Mouse (Mus musculus): Measurements from ENCODE around the gene Naa25. TPM values are rescaled to one million over a fixed set of nuclear protein-coding genes. Genes with fewer than 3 reads are reported as not detected.
"Not testable (repeated sequence)": the region's sequence is repeated elsewhere in the genome, so short reads cannot be mapped to it uniquely, and the experiment has no call there.

The Naa25 gene
- total RNA-seq (2022), result 10 to 100 TPM; 34.7 to 41.3 (median 36.6) TPM

DNA sequence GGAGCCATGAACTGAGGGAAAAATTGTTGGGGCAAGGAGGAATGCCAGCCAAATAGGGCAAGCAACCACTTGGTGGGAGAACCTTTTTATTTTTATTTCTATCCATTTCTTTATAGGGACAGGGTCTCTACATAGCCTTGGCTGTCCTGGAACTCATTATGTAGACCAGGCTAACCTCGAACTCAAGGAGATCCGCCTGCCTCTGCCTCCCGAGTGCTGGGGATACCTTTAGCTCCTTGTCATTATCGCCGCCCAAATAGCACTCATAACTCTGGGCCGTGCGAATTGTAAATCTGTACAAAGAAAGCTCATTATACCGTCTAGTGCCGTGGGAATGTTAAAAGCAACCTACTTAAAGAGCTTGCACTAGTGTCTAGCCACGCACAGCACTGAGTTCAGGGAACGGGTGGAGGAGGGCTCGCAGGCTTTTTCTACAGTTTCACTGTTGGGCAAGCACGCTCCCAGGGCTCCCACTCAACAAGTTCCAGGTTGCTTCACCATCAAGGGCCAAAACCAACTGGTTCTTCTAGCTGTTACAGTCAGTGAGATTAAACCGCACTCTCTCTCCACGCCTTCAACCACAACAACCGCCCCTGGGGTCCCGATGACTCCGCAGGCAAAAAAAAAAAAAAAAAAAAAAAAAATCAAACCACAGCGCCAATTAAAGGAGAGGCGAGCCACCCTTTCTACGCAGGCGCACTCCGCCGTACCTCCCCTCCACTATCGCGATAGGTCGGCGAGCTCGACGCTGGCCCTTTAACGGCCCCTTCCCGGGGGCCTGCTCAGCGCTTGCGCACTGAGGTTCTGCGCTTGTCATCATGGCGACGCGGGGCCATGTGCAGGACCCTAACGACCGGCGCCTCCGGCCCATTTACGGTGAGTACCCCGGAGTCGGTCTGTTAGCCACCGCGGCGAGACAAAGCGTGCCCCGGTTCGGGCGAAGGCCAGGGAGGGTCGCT, at the start of gene Naa25:
Gene Naa25, plus strand, starts transcription at position 750 of the 959 bp plus-strand sequence.
- DNase-seq (ENCODE audit: low spot score in 2 of 2), result peak; percentile 75 to 91

DNA sequence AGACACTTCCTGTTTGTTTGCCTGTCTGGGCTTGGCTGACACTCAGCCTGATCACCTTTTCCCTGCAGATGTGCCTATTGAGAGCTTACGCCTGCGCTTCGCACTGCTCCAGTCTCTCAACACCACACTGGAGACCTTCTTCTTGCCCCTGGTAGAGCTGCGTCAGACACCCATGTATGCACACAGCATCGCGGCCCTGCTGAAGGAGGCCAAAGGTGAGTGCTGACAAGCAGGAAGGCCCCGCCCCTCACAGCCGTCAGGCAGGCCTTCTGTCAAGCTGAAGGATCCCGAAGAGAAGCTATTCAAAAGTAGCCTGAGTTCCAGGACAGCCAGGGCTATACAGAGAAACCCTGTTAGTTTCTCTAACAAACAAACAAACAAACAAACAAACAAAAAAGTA, 38.5 kb upstream of the Naa25 start:
- DNase-seq (ENCODE audit: low spot score in 2 of 2), result no peak

DNA sequence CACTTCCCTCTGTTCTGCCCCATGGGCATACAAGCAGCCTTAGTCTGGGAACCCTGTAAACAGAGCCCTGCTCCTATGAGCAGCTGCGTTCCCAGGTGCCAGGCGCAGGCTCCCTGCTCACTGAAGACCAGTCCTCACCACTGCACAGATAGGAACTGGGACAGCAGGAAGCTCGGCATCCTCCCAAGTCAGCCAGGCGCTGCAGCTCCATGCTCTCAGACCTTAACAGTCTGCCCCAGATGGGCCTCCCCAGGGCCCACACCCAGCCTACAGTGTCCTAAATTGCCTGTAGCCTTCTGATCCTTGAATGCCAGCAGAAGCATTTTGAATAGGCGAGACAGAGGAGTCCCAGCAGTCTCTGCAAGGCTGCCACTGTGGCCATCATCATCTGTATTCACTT, 36.0 kb upstream of the Naa25 start:
- DNase-seq (ENCODE audit: low spot score in 2 of 2), result no peak

DNA sequence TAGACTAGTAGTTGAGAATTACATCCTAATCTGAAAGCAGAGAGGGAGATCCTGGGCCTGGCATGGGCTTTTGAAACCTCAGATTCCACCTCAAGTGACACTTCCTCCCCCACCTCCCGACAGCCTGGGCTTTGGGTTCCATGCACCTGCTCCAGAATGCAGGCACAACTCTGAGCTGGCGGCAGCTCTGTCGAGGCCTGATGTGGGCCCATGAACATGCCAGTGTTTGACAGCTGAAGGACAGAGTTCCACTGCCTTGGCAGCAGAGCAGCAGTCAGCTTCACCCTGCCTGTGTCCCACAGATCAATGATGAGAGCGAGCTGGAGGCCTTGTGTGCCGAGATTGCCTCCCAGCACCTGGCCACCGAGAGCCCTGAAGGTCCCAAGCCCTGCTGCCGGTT, 34.3 kb upstream of the Naa25 start:
- DNase-seq (ENCODE audit: low spot score in 2 of 2), result no peak

DNA sequence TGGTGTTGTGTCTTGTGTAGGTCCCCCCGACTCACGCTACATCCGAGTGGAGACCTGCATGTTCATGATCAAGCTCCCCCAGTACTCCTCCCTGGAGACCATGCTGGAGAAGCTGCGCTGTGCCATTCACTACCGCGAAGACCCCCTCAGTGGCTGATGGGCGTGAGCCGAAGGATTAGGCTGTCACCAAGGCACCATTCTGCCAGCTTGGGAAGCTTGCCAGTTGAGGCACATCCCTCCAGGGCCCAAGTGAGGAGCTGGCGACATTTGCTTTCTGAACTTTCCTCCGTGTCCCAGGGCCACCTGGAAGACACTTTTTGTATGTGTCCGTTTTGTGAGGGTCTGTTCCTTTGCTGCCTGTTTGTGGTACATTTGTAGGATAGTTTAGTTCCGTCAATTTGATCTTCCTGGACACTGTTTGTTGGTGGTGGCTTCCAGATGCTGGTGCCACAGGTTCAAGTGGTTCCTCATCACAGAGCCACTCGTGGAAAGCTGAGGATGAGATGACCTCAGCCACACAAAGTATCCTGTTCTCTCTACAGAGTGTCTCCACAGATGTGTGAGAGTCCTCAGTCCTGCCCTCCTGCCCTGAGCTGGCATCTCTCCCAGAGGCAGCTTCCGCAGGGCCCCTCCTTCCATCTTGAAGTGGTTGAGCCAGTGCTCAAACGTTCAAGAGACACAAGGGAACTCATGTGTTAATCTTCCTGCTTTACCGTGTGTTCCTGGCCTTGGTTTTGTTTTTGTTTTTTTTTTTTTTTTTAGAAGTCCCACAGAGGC, 31.1 kb upstream of the Naa25 start:
- no peak for DNase-seq (ENCODE audit: low spot score in 2 of 2)

DNA sequence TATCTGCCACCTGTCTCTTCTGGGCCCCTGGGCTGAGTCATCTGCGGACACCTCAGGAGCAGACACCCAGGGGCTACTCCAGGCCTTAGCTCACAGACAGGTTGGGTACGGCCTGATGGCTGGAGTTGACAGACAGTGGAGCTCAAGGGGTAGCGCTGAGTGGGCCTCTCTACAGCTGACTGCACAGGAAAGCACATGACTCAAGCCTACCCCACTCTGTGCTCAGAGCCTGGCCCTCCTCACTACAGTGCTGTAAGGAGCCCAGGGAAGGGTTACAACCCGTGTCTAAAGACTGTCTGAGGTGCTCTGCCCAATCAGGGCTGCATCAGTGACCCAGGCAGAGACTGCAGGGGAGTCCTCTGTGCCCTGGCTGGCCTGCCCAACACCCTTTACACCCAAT, 30.5 kb upstream of the Naa25 start:
- no peak for DNase-seq (ENCODE audit: low spot score in 2 of 2)

DNA sequence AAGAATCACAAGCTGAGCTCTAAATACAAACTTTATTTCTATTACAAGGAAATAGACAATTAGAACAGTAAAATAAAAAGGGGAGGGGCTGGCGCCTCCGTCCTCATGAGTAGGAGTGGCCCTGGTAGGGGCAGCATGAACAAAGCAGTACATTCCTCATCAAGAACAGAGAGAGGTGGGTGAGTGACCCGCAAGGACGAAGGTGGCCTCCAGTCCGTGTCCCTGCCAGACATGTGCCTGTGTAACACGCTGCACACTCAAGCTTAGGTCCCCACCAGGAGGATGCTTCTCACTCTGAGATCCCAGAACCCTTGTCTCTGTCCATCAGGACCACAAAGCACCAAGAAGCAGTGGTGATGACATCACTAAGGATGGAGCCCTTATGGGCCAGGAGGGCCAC, 26.0 kb upstream of the Naa25 start:
- DNase-seq (ENCODE audit: low spot score in 2 of 2), result no peak

DNA sequence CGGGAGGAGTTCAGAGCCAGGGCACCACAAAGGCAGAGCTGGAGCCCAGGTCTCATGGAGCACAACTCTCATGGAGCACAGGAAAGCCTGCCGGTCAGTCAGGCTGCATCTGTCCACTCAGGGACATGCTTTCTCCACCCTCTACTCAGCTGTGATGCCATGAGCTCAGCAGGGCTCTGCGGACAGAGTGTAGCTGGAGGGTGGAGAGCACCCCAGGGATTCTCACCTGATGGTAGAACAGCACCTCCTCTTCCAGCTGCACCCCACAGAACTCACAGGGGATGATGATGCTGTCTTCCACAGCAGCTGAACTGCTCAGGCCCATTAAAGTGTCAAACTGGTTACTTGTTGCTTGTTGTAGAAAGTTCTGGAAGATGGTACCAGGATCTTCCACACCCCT, 22.9 kb upstream of the Naa25 start:
- no peak for DNase-seq (ENCODE audit: low spot score in 2 of 2)

DNA sequence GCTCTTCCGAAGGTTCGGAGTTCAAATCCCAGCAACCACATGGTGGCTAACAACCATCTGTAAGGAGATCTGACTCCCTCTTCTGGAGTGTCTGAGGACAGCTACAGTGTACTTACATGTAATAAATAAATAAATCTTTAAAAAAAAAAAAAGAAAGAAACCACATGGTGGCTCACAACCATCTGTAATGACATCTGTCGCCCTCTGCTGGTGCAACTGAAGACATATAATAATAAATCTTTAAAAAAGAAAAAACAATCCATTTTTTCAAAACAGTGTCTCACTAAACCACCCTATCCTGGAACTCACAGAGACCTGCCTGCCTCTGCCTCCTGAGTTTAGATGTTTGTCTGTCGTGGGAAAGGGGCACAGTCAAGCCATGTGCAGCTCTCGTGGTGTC, 20.8 kb upstream of the Naa25 start:
- not testable (repeated sequence) for DNase-seq (ENCODE audit: low spot score in 2 of 2)

DNA sequence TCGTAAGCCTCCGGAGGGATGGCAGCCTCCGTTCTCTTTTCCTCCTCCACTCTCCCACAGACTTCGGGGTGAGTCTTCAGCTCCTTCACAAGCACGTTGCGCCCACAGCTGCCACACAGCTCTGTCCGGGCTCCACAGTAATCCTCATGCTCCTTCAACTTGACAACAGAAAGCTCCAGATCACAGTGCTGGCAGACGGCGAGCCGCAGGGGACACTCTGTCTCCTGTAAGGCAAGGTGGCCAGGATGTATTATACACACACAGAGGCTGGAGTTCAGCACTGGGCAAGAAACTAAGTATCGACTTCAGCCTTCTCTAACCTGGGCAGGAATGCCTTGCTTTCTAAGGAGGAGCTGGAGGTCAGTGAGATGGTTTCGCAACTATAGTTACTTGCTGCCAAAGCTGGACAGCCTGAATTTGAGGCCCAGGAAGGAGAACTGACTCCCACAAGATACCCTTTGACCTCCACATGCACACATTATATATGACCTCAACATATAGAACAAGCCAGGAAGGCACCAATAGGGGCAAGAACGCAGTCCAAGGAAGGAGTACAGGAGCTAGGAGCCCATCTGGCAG, 19.0 kb upstream of the Naa25 start:
- no peak for DNase-seq (ENCODE audit: low spot score in 2 of 2)

DNA sequence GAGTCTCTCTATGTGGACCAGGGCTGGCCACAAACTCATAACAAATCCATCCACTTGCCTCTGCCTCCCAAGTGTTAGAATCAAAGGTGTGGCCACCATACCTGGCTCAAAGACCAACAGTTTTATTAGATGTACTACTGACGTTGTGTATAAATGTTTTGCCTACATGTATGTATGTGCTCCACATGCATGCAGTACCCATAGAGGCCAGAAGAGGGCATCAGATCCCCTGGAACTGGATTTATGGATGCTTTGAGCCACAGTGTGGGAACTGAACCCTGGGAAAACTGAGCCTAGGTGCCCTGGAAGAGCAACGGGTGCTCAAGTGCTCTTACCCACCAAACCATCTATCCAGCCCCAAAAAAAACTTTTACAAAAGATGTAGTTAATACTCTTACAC, 17.0 kb upstream of the Naa25 start:
- DNase-seq (ENCODE audit: low spot score in 2 of 2), result no peak

DNA sequence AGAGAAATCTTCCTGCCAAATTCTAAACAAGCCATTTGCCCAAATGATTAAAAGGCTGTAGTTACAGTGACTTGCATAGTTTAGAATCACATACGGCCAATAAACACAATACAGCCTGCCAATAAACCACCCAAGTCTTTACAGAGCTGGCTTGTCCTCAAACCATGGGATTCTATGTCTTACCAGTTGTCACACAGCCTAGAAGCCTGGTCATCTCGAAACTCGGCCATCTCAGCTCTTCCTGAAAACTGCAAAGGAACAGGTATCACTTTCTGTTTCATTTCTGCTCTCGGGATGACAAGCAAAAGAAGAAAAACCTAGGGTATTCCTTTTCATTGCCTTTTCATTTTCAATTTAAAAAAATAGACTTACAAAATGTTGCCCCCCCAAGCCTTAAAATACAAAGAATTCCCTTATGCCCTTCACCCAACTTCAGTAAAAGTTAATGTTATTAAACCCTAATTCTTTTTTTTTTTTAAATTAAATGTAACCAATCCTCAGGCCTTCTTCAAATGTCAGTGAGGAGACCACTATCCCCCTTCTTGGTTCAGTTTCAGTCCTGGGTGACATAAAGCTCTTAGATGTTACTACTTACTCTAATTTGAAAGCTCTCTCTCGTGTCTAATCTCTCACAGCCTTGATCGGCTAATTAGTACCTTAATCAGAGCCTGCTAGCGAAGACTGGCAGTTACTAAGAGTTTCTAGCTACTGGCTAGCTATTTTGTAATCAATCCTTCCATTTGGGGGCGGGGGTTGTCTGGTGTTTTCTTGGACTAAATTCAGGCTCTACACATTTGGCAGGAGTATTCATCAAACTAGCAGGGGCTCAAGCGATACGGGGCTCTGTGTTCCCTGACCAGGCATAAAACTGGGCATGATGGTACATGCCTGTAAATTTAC, 13.6 kb upstream of the Naa25 start:
- DNase-seq (ENCODE audit: low spot score in 2 of 2), result no peak

DNA sequence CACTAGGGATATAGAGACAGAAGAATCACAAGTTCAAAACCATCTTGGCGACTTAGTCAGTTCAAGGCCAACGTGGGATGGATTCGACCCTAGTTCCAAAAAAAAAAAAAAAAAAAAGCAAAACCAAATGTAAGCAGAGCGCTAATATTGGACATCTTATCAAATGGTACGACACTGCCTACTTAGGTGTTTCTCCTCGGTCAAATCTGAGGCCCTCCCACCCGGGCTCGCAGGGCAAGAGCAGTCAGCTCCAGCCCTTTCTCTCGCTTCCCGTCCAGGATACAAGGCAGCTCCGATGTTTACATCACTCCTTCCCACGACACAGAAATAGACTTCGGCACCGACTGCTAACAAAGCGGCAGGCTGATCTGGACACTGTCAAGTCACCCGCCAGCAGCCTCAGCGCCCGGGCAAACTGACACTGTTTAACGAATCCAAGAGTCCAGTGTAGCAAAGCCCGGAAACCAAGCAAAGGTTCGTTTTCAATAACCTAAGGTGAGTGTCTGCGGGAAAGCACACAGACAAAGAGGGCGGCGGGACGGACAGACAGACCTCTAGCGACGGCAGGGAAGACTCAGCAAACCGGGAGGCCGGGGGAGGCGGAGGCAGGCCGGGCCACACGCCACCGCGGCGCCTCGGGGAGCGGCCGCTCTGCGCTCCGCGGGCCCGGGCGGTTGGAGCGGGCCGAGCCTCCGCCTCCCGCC, 12.8 kb upstream of the Naa25 start:
- DNase-seq (ENCODE audit: low spot score in 2 of 2), result peak in 1 of 2 experiments; percentile 56

DNA sequence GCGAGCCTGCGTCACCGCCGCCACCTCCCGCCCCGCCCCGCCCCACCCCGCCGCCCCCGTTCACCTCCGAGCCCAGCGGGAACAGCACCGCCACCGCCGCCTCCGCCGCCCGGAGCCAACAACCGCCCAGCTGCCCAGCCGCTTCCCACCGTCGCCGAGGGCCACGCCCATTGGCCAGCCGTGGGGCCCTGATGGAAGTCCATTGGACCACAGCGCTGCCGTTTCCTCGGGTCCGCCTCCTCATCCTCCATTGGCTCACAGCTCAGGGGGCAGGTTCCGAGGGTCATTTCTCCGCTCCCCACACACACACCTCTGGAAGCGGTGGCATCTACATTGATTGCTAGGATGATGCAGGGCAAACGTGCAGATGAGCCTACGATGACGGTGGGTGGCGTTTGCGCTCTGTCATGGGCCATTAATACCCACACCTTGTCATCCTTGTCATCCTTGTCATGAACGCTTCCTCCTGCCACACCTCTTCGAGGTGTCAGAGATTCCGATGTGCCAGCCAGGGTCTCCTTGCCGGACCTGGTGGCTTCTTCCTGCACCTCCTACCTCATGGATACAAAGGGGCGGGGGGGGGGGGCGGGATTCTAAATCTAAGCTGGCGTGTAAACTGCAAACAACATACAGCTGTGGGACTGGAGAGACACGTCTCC, 12.1 kb upstream of the Naa25 start, which contains the start of gene Trafd1:
Gene Trafd1, minus strand, starts transcription at position 172 of the 659 bp plus-strand sequence.
- DNase-seq (ENCODE audit: low spot score in 2 of 2), result peak; percentile 78 to 94

DNA sequence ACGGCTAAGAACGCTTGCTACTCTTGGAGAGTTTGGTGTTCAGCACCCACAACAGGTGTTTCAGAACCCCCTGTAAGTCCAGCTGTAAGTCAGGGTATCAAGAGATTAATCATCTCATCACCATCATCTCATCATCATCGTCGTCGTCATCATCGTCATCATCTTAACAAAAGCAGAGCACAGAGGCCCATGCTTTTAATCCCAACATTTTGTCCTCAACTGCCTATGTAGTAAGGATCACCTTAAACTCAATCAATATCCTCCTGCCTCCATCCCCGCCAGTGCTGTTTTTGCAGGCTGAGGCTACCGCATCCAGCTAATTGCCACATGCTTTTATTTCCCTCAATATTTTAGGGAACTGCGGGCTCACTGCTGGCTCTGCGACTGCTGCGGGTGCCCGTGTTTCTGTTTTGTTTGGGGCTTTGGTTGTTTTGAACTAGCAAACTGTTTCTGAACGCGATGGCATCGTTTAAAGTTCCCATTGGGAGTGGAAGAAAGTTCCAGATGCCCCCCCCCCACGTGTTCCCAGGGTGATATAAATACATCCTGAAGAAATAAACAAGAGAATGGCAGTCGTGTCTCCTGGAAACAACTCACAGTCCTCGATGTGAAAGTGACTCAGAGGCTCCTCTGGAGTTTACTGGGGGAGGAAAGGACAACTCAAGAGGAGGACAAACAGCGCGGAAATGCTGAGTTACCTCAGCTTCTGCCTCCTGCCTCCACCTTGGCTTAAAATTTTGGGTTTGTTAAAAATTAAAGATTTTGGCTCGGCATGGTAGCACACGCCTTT, 11.4 kb upstream of the Naa25 start:
- DNase-seq (ENCODE audit: low spot score in 2 of 2), result peak in 1 of 2 experiments; percentile 72

DNA sequence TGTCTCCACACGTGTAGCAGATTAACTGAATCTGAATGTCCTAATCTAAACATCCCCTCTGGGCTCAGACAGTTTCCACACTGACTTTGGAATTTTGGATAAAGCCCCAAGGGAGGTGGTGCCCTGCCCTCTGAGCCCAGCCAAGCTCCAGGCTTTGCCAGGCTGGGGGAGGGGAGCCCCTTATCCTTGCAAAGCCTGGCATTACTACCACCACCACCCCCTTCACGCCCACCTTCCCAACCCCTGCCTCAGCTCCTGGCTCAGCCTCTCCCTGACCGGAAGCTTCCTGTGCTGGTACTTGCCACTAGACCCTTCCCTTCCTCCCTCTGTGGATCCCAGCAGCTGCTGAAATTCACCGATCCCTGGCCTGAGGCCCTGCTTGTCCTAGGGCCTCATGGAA, 10.6 kb upstream of the Naa25 start:
- no peak for DNase-seq (ENCODE audit: low spot score in 2 of 2)

DNA sequence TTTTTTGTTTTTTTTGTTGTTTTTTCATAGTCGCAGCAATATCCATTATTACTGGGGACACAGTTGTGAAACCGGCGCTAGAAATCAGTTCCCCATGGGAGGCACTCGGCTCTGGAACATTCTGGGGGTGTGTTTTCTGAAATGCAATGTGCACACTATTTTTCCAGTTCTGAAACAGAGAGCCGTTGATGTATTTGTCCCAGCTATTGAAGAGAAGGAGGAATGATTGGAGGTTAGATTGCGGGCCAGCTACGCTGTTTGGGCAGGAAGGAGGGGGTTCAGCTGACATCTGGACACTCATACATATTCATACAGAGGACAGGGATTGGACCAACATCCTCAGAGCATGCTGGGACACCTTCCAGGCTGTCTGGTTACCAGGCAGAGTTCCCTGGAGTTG, 8.6 kb upstream of the Naa25 start:
- no peak for DNase-seq (ENCODE audit: low spot score in 2 of 2)

DNA sequence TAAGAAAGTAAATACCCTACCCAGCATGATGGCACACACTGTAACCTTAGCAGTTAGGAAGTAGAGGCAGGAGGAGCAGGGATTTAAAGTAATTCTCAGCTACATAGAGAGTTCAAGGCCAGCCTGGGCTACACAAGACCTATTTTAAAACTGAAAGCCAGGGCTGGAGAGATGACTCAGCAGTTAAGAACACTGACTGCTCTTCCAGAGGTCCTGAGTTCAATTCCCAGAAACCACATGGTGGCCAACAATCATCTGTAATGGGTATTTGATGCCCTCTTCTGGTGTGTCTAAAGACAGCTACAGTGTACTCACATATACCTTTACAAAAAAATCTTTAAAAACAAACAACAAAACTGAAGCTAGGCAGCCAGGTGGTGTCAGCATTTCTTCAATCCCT, 8.0 kb upstream of the Naa25 start:
- DNase-seq (ENCODE audit: low spot score in 2 of 2), result no peak
